In the genomic region with DNA sequence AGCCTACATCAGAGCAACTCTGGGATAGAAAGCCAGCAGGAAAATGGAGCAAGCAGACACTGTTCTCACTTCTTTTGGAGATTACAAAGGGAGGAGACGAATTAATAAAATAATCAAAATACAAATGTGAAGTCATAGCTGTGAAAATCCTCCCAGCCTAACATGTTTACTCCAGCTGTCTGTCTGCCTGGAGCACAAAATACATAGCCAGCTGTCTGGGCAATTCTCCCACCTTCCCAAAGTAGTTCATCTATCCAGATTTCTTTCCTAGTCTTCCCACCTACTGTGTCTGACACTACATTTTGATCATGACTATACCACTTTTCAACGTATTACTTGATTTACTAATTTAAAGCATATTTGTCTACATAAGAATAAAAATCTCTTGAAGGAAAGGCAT, we compare ENCODE assay signal across 27 mouse cellular contexts.
DNase-seq lines count a peak whose midpoint lies in the region; ATAC-seq and TF ChIP-seq lines count a peak whose summit lies in the region.
"Had no signal": no experiment of that assay in that cellular context is flagged by ENCODE, and none has a peak within 500 bp of the region (broad histone marks: within the 10 kb centered on the region; RNA-seq: fewer than 3 reads in every experiment).

No protein-coding gene starts in this region.

- H3K4me1 ChIP-seq in hindbrain, postnatal 0 days (ENCODE audit: insufficient read depth, low read length), result peaks cover 4% of the 10 kb centered on the region; the same call in 1 of the 2 replicates
- H3K4me1 ChIP-seq in hindbrain, embryonic 13.5 days (replicated peaks), result no peaks in the 10 kb centered on the region
- H3K4me1 ChIP-seq: forebrain, embryonic 12.5 days; heart, embryonic 10.5 days; heart, embryonic 15.5 days; intestine, embryonic 15.5 days; midbrain, embryonic 15.5 days; neural tube, embryonic 12.5 days had no signal

- intact Hi-C loops in heart, postnatal 10 days (cut with DNase I), result no loop called here
- intact Hi-C loops in heart, postnatal 25 days (cut with DNase I), result no loop called here

- no peaks in the 10 kb centered on the region for H3K9me3 ChIP-seq in hindbrain, postnatal 0 days (ENCODE audit: low read length)
- H3K9me3 ChIP-seq in hindbrain, embryonic 13.5 days, result no peaks in the 10 kb centered on the region
- H3K9me3 ChIP-seq: forebrain, embryonic 12.5 days; heart, embryonic 10.5 days; heart, embryonic 15.5 days; intestine, embryonic 15.5 days; midbrain, embryonic 15.5 days; neural tube, embryonic 12.5 days had no signal

- no peak overlapping the region for H3K9ac ChIP-seq in hindbrain, postnatal 0 days (replicated peaks; ENCODE audit: low read length)
- H3K9ac ChIP-seq in hindbrain, embryonic 13.5 days, result no peak overlapping the region
- H3K9ac ChIP-seq: forebrain, embryonic 12.5 days; heart, embryonic 15.5 days; intestine, embryonic 15.5 days; liver, embryonic 14.5 days; midbrain, embryonic 15.5 days; neural tube, embryonic 12.5 days had no signal

- TF ChIP-seq CTCF in hindbrain, postnatal 0 days (IDR thresholded peaks at IDR 0.05; ENCODE audit: low read depth), result no peak

- H3K27me3 ChIP-seq in hindbrain, postnatal 0 days (ENCODE audit: insufficient read depth, low read length), result no peaks in the 10 kb centered on the region
- no peaks in the 10 kb centered on the region for H3K27me3 ChIP-seq in hindbrain, embryonic 13.5 days
- H3K27me3 ChIP-seq: CH12.LX; forebrain, embryonic 12.5 days; heart, embryonic 15.5 days; intestine, embryonic 15.5 days; midbrain, embryonic 15.5 days; neural tube, embryonic 12.5 days had no signal

- H3K36me3 ChIP-seq in hindbrain, postnatal 0 days (ENCODE audit: insufficient read depth, low read length), result no peaks in the 10 kb centered on the region
- no peaks in the 10 kb centered on the region for H3K36me3 ChIP-seq in hindbrain, embryonic 13.5 days
- H3K36me3 ChIP-seq: forebrain, embryonic 12.5 days; heart, embryonic 10.5 days; heart, embryonic 15.5 days; intestine, embryonic 15.5 days; midbrain, embryonic 15.5 days; neural tube, embryonic 12.5 days had no signal

- no peak overlapping the region for H3K4me2 ChIP-seq in hindbrain, postnatal 0 days (ENCODE audit: low read depth, low read length)
- no peak overlapping the region for H3K4me2 ChIP-seq in hindbrain, embryonic 13.5 days
- H3K4me2 ChIP-seq: forebrain, embryonic 12.5 days; heart, embryonic 15.5 days; intestine, embryonic 15.5 days; midbrain, embryonic 15.5 days; neural tube, embryonic 12.5 days had no signal

- H3K27ac ChIP-seq in hindbrain, postnatal 0 days, result peak overlapping the region; percentile 62
- no peak overlapping the region for H3K27ac ChIP-seq in hindbrain, embryonic 13.5 days
- H3K27ac ChIP-seq: forebrain, embryonic 12.5 days; heart, embryonic 10.5 days; heart, embryonic 15.5 days; intestine, embryonic 15.5 days; liver, embryonic 14.5 days; macrophage; midbrain, embryonic 15.5 days; neural tube, embryonic 12.5 days had no signal

- ATAC-seq in hindbrain, postnatal 0 days, result no peak
- no peak for ATAC-seq in hindbrain, embryonic 13.5 days (ENCODE audit: low FRiP score)
- ATAC-seq: activated CD4-positive, CD25-positive, alpha-beta regulatory T cell, adult 4 months; intestine, embryonic 15.5 days had no signal

- peak; percentile 19 to 25 for DNase-seq in cerebellum, postnatal 10 days
- no peak for DNase-seq in cerebellum, postnatal 25 days
- peak; percentile 51 for DNase-seq in heart, postnatal 10 days
- DNase-seq in heart, postnatal 25 days (ENCODE audit: low spot score), result no peak
- DNase-seq in hindbrain, postnatal 0 days (ENCODE audit: low spot score), result no peak
- peak; percentile 37 for DNase-seq in brain, adult 2 months (ENCODE audit: low read depth, low spot score)
- DNase-seq: adrenal gland, adult 8-10 months; kidney, adult 2 months; kidney, postnatal 36 days; liver; lung, adult 2 months; lung, postnatal 10 days; spleen, adult 18-20 months; thymus, postnatal 14 days had no signal

- H3K4me3 ChIP-seq in hindbrain, postnatal 0 days (ENCODE audit: low read length), result no peak overlapping the region
- no peak overlapping the region for H3K4me3 ChIP-seq in hindbrain, embryonic 13.5 days
- H3K4me3 ChIP-seq: erythroblast, embryonic 14.5 days; forebrain, embryonic 12.5 days; heart, embryonic 10.5 days; heart, embryonic 15.5 days; intestine, embryonic 15.5 days; midbrain, embryonic 15.5 days; myocyte; neural tube, embryonic 12.5 days had no signal

- 49% methylated on average over 2 of the region's 2 CpGs for WGBS in hindbrain, postnatal 0 days
- 86% methylated on average over 2 of the region's 2 CpGs for WGBS in hindbrain, embryonic 13.5 days

Comparison
In these comparisons a context has a peak if more than half of its experiments do, and no peak if none do; other contexts are left out.
1. DNase-seq: peak in cerebellum, postnatal 10 days (2 of 2), heart, postnatal 10 days (2 of 2) and brain, adult 2 months (single experiment); none in cerebellum, postnatal 25 days (0 of 2), heart, postnatal 25 days (single experiment) and hindbrain, postnatal 0 days (single experiment).